Mouse (Mus musculus): Measurements from ENCODE around the gene Ano3. TPM values are rescaled to one million over a fixed set of nuclear protein-coding genes. Genes with fewer than 3 reads are reported as not detected.

Ano3 gene
- total and polyA plus RNA-seq, 3 experiments = 0.02 to 0.14 (median 0.03) TPM

- intact Hi-C loops (cut with DNase I) = no loop called here
- Histone ChIP-seq H3K36me3 (ENCODE audit: control insufficient read depth, insufficient read depth, low read length) (no peaks in the 10 kb centered on the region), H3K4me1 (ENCODE audit: control insufficient read depth, insufficient read depth, low read length) (no peaks in the 10 kb centered on the region), H3K27me3 (ENCODE audit: control insufficient read depth, insufficient read depth, low read length) (no peaks in the 10 kb centered on the region), H3K9ac (ENCODE audit: low read depth, low read length) (no peak overlapping the region), H3K4me3 (no peak overlapping the region), H3K79me2 (replicated peaks; ENCODE audit: control insufficient read depth, insufficient read depth, low read length) (no peaks in the 10 kb centered on the region), H3K27ac (no peak overlapping the region)
- WGBS = 96% methylated on average over 1 of the region's 1 CpGs
- TF ChIP-seq CTCF (IDR thresholded peaks at IDR 0.05) (no peak), POLR2A (IDR thresholded peaks at IDR 0.05; ENCODE audit: insufficient read depth, low read depth, low read length) (no peak), EP300 (IDR thresholded peaks at IDR 0.05; ENCODE audit: insufficient read depth, low read depth, low read length) (no peak)
- DNase-seq = no peak
Observed at GRCm38 (mm10) chr2:110739781-110740180, 210.9 kb downstream of the Ano3 start.

GRCm38 (mm10) chr2:110737981-110738380 lies 212.7 kb downstream of the Ano3 start:
- Histone ChIP-seq H3K9ac (ENCODE audit: low read depth, low read length) (no peak overlapping the region), H3K27me3 (ENCODE audit: control insufficient read depth, insufficient read depth, low read length) (no peaks in the 10 kb centered on the region), H3K27ac (no peak overlapping the region), H3K36me3 (ENCODE audit: control insufficient read depth, insufficient read depth, low read length) (no peaks in the 10 kb centered on the region), H3K4me1 (ENCODE audit: control insufficient read depth, insufficient read depth, low read length) (no peaks in the 10 kb centered on the region), H3K4me3 (no peak overlapping the region), H3K79me2 (replicated peaks; ENCODE audit: control insufficient read depth, insufficient read depth, low read length) (no peaks in the 10 kb centered on the region)
- intact Hi-C loops (cut with DNase I) = no loop called here
- DNase-seq = no peak
- no peak for TF ChIP-seq EP300 (IDR thresholded peaks at IDR 0.05; ENCODE audit: insufficient read depth, low read depth, low read length)
- TF ChIP-seq POLR2A (IDR thresholded peaks at IDR 0.05; ENCODE audit: insufficient read depth, low read depth, low read length) = no peak
- no peak for TF ChIP-seq CTCF (IDR thresholded peaks at IDR 0.05)
- WGBS = 54% methylated on average over 2 of the region's 2 CpGs

- Histone ChIP-seq H3K4me3 (no peak overlapping the region), H3K79me2 (replicated peaks; ENCODE audit: control insufficient read depth, insufficient read depth, low read length) (no peaks in the 10 kb centered on the region), H3K4me1 (ENCODE audit: control insufficient read depth, insufficient read depth, low read length) (no peaks in the 10 kb centered on the region), H3K27me3 (ENCODE audit: control insufficient read depth, insufficient read depth, low read length) (no peaks in the 10 kb centered on the region), H3K36me3 (ENCODE audit: control insufficient read depth, insufficient read depth, low read length) (no peaks in the 10 kb centered on the region), H3K27ac (no peak overlapping the region), H3K9ac (ENCODE audit: low read depth, low read length) (no peak overlapping the region)
- TF ChIP-seq POLR2A (IDR thresholded peaks at IDR 0.05; ENCODE audit: insufficient read depth, low read depth, low read length) (no peak), CTCF (IDR thresholded peaks at IDR 0.05) (no peak), EP300 (IDR thresholded peaks at IDR 0.05; ENCODE audit: insufficient read depth, low read depth, low read length) (no peak)
- no peak for DNase-seq
- 58% methylated on average over 4 of the region's 4 CpGs for WGBS
- intact Hi-C loops (cut with DNase I) = no loop called here
Observed at GRCm38 (mm10) chr2:110737236-110737635, 213.5 kb downstream of the Ano3 start.

- H3K27me3 ChIP-seq (ENCODE audit: control insufficient read depth, insufficient read depth, low read length) = no peaks in the 10 kb centered on the region
- TF ChIP-seq EP300 (IDR thresholded peaks at IDR 0.05; ENCODE audit: insufficient read depth, low read depth, low read length) (no peak), CTCF (IDR thresholded peaks at IDR 0.05) (no peak), POLR2A (IDR thresholded peaks at IDR 0.05; ENCODE audit: insufficient read depth, low read depth, low read length) (no peak)
- no peak for DNase-seq
- no peaks in the 10 kb centered on the region for H3K4me1 ChIP-seq (ENCODE audit: control insufficient read depth, insufficient read depth, low read length)
- no peak overlapping the region for H3K4me3 ChIP-seq
- no peak overlapping the region for H3K27ac ChIP-seq
- H3K36me3 ChIP-seq (ENCODE audit: control insufficient read depth, insufficient read depth, low read length) = no peaks in the 10 kb centered on the region
- H3K79me2 ChIP-seq (replicated peaks; ENCODE audit: control insufficient read depth, insufficient read depth, low read length) = no peaks in the 10 kb centered on the region
- no peak overlapping the region for H3K9ac ChIP-seq (ENCODE audit: low read depth, low read length)
- intact Hi-C loops (cut with DNase I) = no loop called here
Observed at GRCm38 (mm10) chr2:110726106-110726505, 224.6 kb downstream of the Ano3 start.

GRCm38 (mm10) chr2:110722208-110722607 lies 228.5 kb downstream of the Ano3 start:
- intact Hi-C loops (cut with DNase I) = no loop called here
- no peak for DNase-seq
- H3K79me2 ChIP-seq (replicated peaks; ENCODE audit: control insufficient read depth, insufficient read depth, low read length) = no peaks in the 10 kb centered on the region
- TF ChIP-seq POLR2A (IDR thresholded peaks at IDR 0.05; ENCODE audit: insufficient read depth, low read depth, low read length) (no peak), CTCF (IDR thresholded peaks at IDR 0.05) (no peak), EP300 (IDR thresholded peaks at IDR 0.05; ENCODE audit: insufficient read depth, low read depth, low read length) (no peak)
- H3K4me1 ChIP-seq (ENCODE audit: control insufficient read depth, insufficient read depth, low read length) = no peaks in the 10 kb centered on the region
- H3K27me3 ChIP-seq (ENCODE audit: control insufficient read depth, insufficient read depth, low read length) = no peaks in the 10 kb centered on the region
- H3K9ac ChIP-seq (ENCODE audit: low read depth, low read length) = no peak overlapping the region
- no peaks in the 10 kb centered on the region for H3K36me3 ChIP-seq (ENCODE audit: control insufficient read depth, insufficient read depth, low read length)
- no peak overlapping the region for H3K27ac ChIP-seq
- no peak overlapping the region for H3K4me3 ChIP-seq
- 66% methylated on average over 1 of the region's 1 CpGs for WGBS

- TF ChIP-seq CTCF (IDR thresholded peaks at IDR 0.05) (no peak), EP300 (IDR thresholded peaks at IDR 0.05; ENCODE audit: insufficient read depth, low read depth, low read length) (no peak), POLR2A (IDR thresholded peaks at IDR 0.05; ENCODE audit: insufficient read depth, low read depth, low read length) (no peak)
- intact Hi-C loops (cut with DNase I) = no loop called here
- Histone ChIP-seq H3K4me1 (ENCODE audit: control insufficient read depth, insufficient read depth, low read length) (no peaks in the 10 kb centered on the region), H3K79me2 (replicated peaks; ENCODE audit: control insufficient read depth, insufficient read depth, low read length) (no peaks in the 10 kb centered on the region), H3K36me3 (ENCODE audit: control insufficient read depth, insufficient read depth, low read length) (no peaks in the 10 kb centered on the region), H3K27ac (no peak within 1 kb of the TSS), H3K27me3 (ENCODE audit: control insufficient read depth, insufficient read depth, low read length) (no peaks in the 10 kb centered on the region), H3K9ac (ENCODE audit: low read depth, low read length) (no peak within 1 kb of the TSS), H3K4me3 (no peak within 1 kb of the TSS)
- 56% methylated on average over 3 of the region's 3 CpGs for WGBS
- DNase-seq = no peak
Observed at GRCm38 (mm10) chr2:110721290-110721753, 229.4 kb downstream of the Ano3 start, which contains the start of gene Muc15. Gene Muc15, plus strand, starts transcription at chr2:110721340.
